Mouse (Mus musculus): ENCODE measurements at regions not wholly inside any gene's neighbourhood (a gene's known extent, or its start where the extent isn't known, plus 50 kb on each side); places are given as distances from the start of the nearest gene placed in this dataset.
A peak's percentile ranks its signal among the peaks of the same experiment; 100 is the strongest.

- ATAC-seq (ENCODE audit: low FRiP score, low read depth) (no peak), DNase-seq (ENCODE audit: low spot score) (no peak)
- WGBS: 72% methylated on average over 6 of the region's 6 CpGs
- TF ChIP-seq POLR2A (IDR thresholded peaks at IDR 0.05; ENCODE audit: borderline replicate concordance, extremely low read depth, insufficient read depth, insufficient read length): no peak
- no peaks in the 10 kb centered on the region for H3K27me3 ChIP-seq (ENCODE audit: control insufficient read depth, insufficient read depth, low read length)
- H3K4me2 ChIP-seq (replicated peaks; ENCODE audit: low read depth, low read length, severe bottlenecking): no peak overlapping the region
- no peaks in the 10 kb centered on the region for H3K36me3 ChIP-seq (ENCODE audit: control insufficient read depth, insufficient read depth, low read length)
- no peaks in the 10 kb centered on the region for H3K4me1 ChIP-seq (ENCODE audit: control insufficient read depth, insufficient read depth, low read length)
- no peak overlapping the region for H3K4me3 ChIP-seq (replicated peaks; ENCODE audit: low read length)
- no peak overlapping the region for H3K9ac ChIP-seq (ENCODE audit: low read depth, low read length, severe bottlenecking)
- H3K9me3 ChIP-seq (ENCODE audit: control insufficient read depth, low read length): no peaks in the 10 kb centered on the region
- H3K27ac ChIP-seq (replicated peaks; ENCODE audit: low read depth, low read length): no peak overlapping the region
Observed at GRCm38 (mm10) chr17:67503125-67503878, 129.2 kb downstream of the Lrrc30 start.

- 87% methylated on average over 4 of the region's 4 CpGs for WGBS
- no peak for DNase-seq (ENCODE audit: low spot score)
- Histone ChIP-seq H3K4me2 (replicated peaks; ENCODE audit: low read depth, low read length, severe bottlenecking) (no peak overlapping the region), H3K27ac (replicated peaks; ENCODE audit: low read depth, low read length) (no peak overlapping the region), H3K4me3 (replicated peaks; ENCODE audit: low read length) (no peak overlapping the region), H3K9me3 (ENCODE audit: control insufficient read depth, low read length) (no peaks in the 10 kb centered on the region), H3K4me1 (ENCODE audit: control insufficient read depth, insufficient read depth, low read length) (no peaks in the 10 kb centered on the region), H3K36me3 (ENCODE audit: control insufficient read depth, insufficient read depth, low read length) (no peaks in the 10 kb centered on the region), H3K9ac (ENCODE audit: low read depth, low read length, severe bottlenecking) (no peak overlapping the region), H3K27me3 (ENCODE audit: control insufficient read depth, insufficient read depth, low read length) (no peaks in the 10 kb centered on the region)
- TF ChIP-seq POLR2A (IDR thresholded peaks at IDR 0.05; ENCODE audit: borderline replicate concordance, extremely low read depth, insufficient read depth, insufficient read length): no peak
- ATAC-seq (ENCODE audit: low FRiP score, low read depth): no peak
Observed at GRCm38 (mm10) chr17:67502628-67503027, 129.9 kb downstream of the Lrrc30 start.

- no peaks in the 10 kb centered on the region for H3K36me3 ChIP-seq (ENCODE audit: control insufficient read depth, insufficient read depth, low read length)
- DNase-seq (ENCODE audit: low spot score): no peak
- TF ChIP-seq POLR2A (IDR thresholded peaks at IDR 0.05; ENCODE audit: borderline replicate concordance, extremely low read depth, insufficient read depth, insufficient read length): no peak
- H3K27me3 ChIP-seq (ENCODE audit: control insufficient read depth, insufficient read depth, low read length): no peaks in the 10 kb centered on the region
- H3K9ac ChIP-seq (ENCODE audit: low read depth, low read length, severe bottlenecking): no peak overlapping the region
- no peaks in the 10 kb centered on the region for H3K4me1 ChIP-seq (ENCODE audit: control insufficient read depth, insufficient read depth, low read length)
- no peak overlapping the region for H3K4me3 ChIP-seq (replicated peaks; ENCODE audit: low read length)
- H3K9me3 ChIP-seq (ENCODE audit: control insufficient read depth, low read length): no peaks in the 10 kb centered on the region
- H3K27ac ChIP-seq (replicated peaks; ENCODE audit: low read depth, low read length): no peak overlapping the region
- ATAC-seq (ENCODE audit: low FRiP score, low read depth): no peak
- WGBS: 58% methylated on average over 28 of the region's 28 CpGs
- H3K4me2 ChIP-seq (replicated peaks; ENCODE audit: low read depth, low read length, severe bottlenecking): 0 out of 2 replicates have a peak overlapping the region, but pooled peaks have one; percentile 19
Observed at GRCm38 (mm10) chr17:67499783-67500641, 132.5 kb downstream of the Lrrc30 start.

- ATAC-seq (ENCODE audit: low FRiP score, low read depth): no peak
- 82% methylated on average over 8 of the region's 8 CpGs for WGBS
- no peaks in the 10 kb centered on the region for H3K36me3 ChIP-seq (ENCODE audit: control insufficient read depth, insufficient read depth, low read length)
- TF ChIP-seq POLR2A (IDR thresholded peaks at IDR 0.05; ENCODE audit: borderline replicate concordance, extremely low read depth, insufficient read depth, insufficient read length): no peak
- H3K9me3 ChIP-seq (ENCODE audit: control insufficient read depth, low read length): no peaks in the 10 kb centered on the region
- no peak overlapping the region for H3K9ac ChIP-seq (ENCODE audit: low read depth, low read length, severe bottlenecking)
- no peaks in the 10 kb centered on the region for H3K4me1 ChIP-seq (ENCODE audit: control insufficient read depth, insufficient read depth, low read length)
- no peak for DNase-seq (ENCODE audit: low spot score)
- no peak overlapping the region for H3K27ac ChIP-seq (replicated peaks; ENCODE audit: low read depth, low read length)
- no peak overlapping the region for H3K4me2 ChIP-seq (replicated peaks; ENCODE audit: low read depth, low read length, severe bottlenecking)
- H3K4me3 ChIP-seq (replicated peaks; ENCODE audit: low read length): no peak overlapping the region
- H3K27me3 ChIP-seq (ENCODE audit: control insufficient read depth, insufficient read depth, low read length): no peaks in the 10 kb centered on the region
Observed at GRCm38 (mm10) chr17:67497380-67497779, 135.1 kb downstream of the Lrrc30 start.

GRCm38 (mm10) chr17:67480463-67480862 is 126.2 kb upstream of the Ptprm start:
- H3K27ac ChIP-seq (replicated peaks; ENCODE audit: low read depth, low read length): no peak overlapping the region
- DNase-seq (ENCODE audit: low spot score) (no peak), ATAC-seq (ENCODE audit: low FRiP score, low read depth) (no peak)
- TF ChIP-seq POLR2A (IDR thresholded peaks at IDR 0.05; ENCODE audit: borderline replicate concordance, extremely low read depth, insufficient read depth, insufficient read length): no peak
- no peaks in the 10 kb centered on the region for H3K9me3 ChIP-seq (ENCODE audit: control insufficient read depth, low read length)
- no peak overlapping the region for H3K4me3 ChIP-seq (replicated peaks; ENCODE audit: low read length)
- WGBS: 77% methylated on average over 5 of the region's 5 CpGs
- no peaks in the 10 kb centered on the region for H3K36me3 ChIP-seq (ENCODE audit: control insufficient read depth, insufficient read depth, low read length)
- H3K9ac ChIP-seq (ENCODE audit: low read depth, low read length, severe bottlenecking): no peak overlapping the region
- H3K27me3 ChIP-seq (ENCODE audit: control insufficient read depth, insufficient read depth, low read length): no peaks in the 10 kb centered on the region
- no peak overlapping the region for H3K4me2 ChIP-seq (replicated peaks; ENCODE audit: low read depth, low read length, severe bottlenecking)
- H3K4me1 ChIP-seq (ENCODE audit: control insufficient read depth, insufficient read depth, low read length): no peaks in the 10 kb centered on the region
